Mouse (Mus musculus): ENCODE data around the gene Tpm4. TPM values are rescaled to one million over a fixed set of nuclear protein-coding genes. Genes with fewer than 3 reads are reported as not detected.

Gene Tpm4
- total and polyA plus RNA-seq, 2 experiments from 2014 or later: 82.1 to 91.5 TPM

- no peak overlapping the region for H3K4me3 ChIP-seq (ENCODE audit: low read depth, low read length)
- ATAC-seq (ENCODE audit: low FRiP score): no peak
- H3K9ac ChIP-seq (replicated peaks; ENCODE audit: low read length, poor library complexity, severe bottlenecking): no peak overlapping the region
- H3K36me3 ChIP-seq (ENCODE audit: insufficient read depth, low read length): peaks cover 68% of the 10 kb centered on the region
- H3K27me3 ChIP-seq (ENCODE audit: insufficient read depth, low read length): no peaks in the 10 kb centered on the region
- 81% methylated on average over 1 of the region's 1 CpGs for WGBS
- TF ChIP-seq CTCF (IDR thresholded peaks at IDR 0.05): no peak
- no peak overlapping the region for H3K4me2 ChIP-seq (ENCODE audit: low read depth, low read length, poor library complexity, severe bottlenecking)
- H3K9me3 ChIP-seq (ENCODE audit: low read length): no peaks in the 10 kb centered on the region
- no peak overlapping the region for H3K27ac ChIP-seq (ENCODE audit: low read depth, low read length)
- H3K4me1 ChIP-seq (ENCODE audit: insufficient read depth, low read length): no peaks in the 10 kb centered on the region
- no peak for DNase-seq (ENCODE audit: low spot score)
These were observed 11.3 kb downstream of the Tpm4 start for GRCm38 (mm10) chr8:72146056-72146455.

DNA sequence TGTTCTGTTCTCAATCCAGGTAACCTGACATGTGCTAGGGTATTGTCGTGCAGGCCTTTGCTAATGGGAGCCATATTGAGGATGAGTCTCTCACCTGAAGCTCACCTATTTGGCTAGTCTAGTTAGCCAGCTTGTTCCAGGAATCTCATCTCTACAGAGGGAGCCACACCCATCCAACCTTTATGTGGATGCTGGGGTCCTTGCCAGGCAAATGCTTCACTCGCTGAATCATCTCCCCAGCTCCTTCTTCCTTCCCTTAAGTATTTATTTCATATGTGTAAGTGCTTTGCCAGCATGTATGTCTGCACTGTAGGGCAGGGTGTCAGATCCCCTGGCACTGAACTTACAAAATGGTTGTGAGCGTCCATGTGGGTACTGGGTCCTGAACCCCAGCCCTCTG, 11.8 kb downstream of the Tpm4 start:
- Histone ChIP-seq H3K9me3 (ENCODE audit: low read length) (no peaks in the 10 kb centered on the region), H3K4me3 (ENCODE audit: low read depth, low read length) (no peak overlapping the region), H3K36me3 (ENCODE audit: insufficient read depth, low read length) (peaks cover 65% of the 10 kb centered on the region), H3K27ac (ENCODE audit: low read depth, low read length) (no peak overlapping the region), H3K27me3 (ENCODE audit: insufficient read depth, low read length) (no peaks in the 10 kb centered on the region), H3K9ac (replicated peaks; ENCODE audit: low read length, poor library complexity, severe bottlenecking) (no peak overlapping the region), H3K4me1 (ENCODE audit: insufficient read depth, low read length) (no peaks in the 10 kb centered on the region), H3K4me2 (ENCODE audit: low read depth, low read length, poor library complexity, severe bottlenecking) (no peak overlapping the region)
- DNase-seq (ENCODE audit: low spot score): no peak
- no peak for TF ChIP-seq CTCF (IDR thresholded peaks at IDR 0.05)
- 92% methylated on average over 3 of the region's 3 CpGs for WGBS
- ATAC-seq (ENCODE audit: low FRiP score): no peak

- 84% methylated on average over 2 of the region's 2 CpGs for WGBS
- H3K4me1 ChIP-seq (ENCODE audit: insufficient read depth, low read length): no peaks in the 10 kb centered on the region
- no peaks in the 10 kb centered on the region for H3K9me3 ChIP-seq (ENCODE audit: low read length)
- no peak overlapping the region for H3K27ac ChIP-seq (ENCODE audit: low read depth, low read length)
- no peak overlapping the region for H3K4me2 ChIP-seq (ENCODE audit: low read depth, low read length, poor library complexity, severe bottlenecking)
- ATAC-seq (ENCODE audit: low FRiP score): no peak
- no peak for DNase-seq (ENCODE audit: low spot score)
- H3K36me3 ChIP-seq (ENCODE audit: insufficient read depth, low read length): peaks cover 61% of the 10 kb centered on the region
- no peak overlapping the region for H3K9ac ChIP-seq (replicated peaks; ENCODE audit: low read length, poor library complexity, severe bottlenecking)
- H3K4me3 ChIP-seq (ENCODE audit: low read depth, low read length): no peak overlapping the region
- TF ChIP-seq CTCF (IDR thresholded peaks at IDR 0.05): no peak
- no peaks in the 10 kb centered on the region for H3K27me3 ChIP-seq (ENCODE audit: insufficient read depth, low read length)
These were observed 12.5 kb downstream of the Tpm4 start for GRCm38 (mm10) chr8:72147266-72147665.

GRCm38 (mm10) chr8:72149056-72149455, 14.3 kb downstream of the Tpm4 start:
- Histone ChIP-seq H3K9ac (replicated peaks; ENCODE audit: low read length, poor library complexity, severe bottlenecking) (no peak overlapping the region), H3K4me1 (ENCODE audit: insufficient read depth, low read length) (no peaks in the 10 kb centered on the region), H3K27ac (ENCODE audit: low read depth, low read length) (no peak overlapping the region), H3K36me3 (ENCODE audit: insufficient read depth, low read length) (peaks cover 47% of the 10 kb centered on the region), H3K27me3 (ENCODE audit: insufficient read depth, low read length) (no peaks in the 10 kb centered on the region), H3K9me3 (ENCODE audit: low read length) (no peaks in the 10 kb centered on the region), H3K4me3 (ENCODE audit: low read depth, low read length) (no peak overlapping the region), H3K4me2 (ENCODE audit: low read depth, low read length, poor library complexity, severe bottlenecking) (no peak overlapping the region)
- ATAC-seq (ENCODE audit: low FRiP score): no peak
- DNase-seq (ENCODE audit: low spot score): no peak
- no peak for TF ChIP-seq CTCF (IDR thresholded peaks at IDR 0.05)
- WGBS: 91% methylated on average over 1 of the region's 1 CpGs

- no peak for ATAC-seq (ENCODE audit: low FRiP score)
- Histone ChIP-seq H3K27ac (ENCODE audit: low read depth, low read length) (no peak overlapping the region), H3K4me2 (ENCODE audit: low read depth, low read length, poor library complexity, severe bottlenecking) (no peak overlapping the region), H3K4me1 (ENCODE audit: insufficient read depth, low read length) (no peaks in the 10 kb centered on the region), H3K9me3 (ENCODE audit: low read length) (no peaks in the 10 kb centered on the region), H3K36me3 (ENCODE audit: insufficient read depth, low read length) (peaks cover 28% of the 10 kb centered on the region), H3K4me3 (ENCODE audit: low read depth, low read length) (no peak overlapping the region), H3K27me3 (ENCODE audit: insufficient read depth, low read length) (no peaks in the 10 kb centered on the region), H3K9ac (replicated peaks; ENCODE audit: low read length, poor library complexity, severe bottlenecking) (no peak overlapping the region)
- 85% methylated on average over 3 of the region's 3 CpGs for WGBS
- DNase-seq (ENCODE audit: low spot score): no peak
- no peak for TF ChIP-seq CTCF (IDR thresholded peaks at IDR 0.05)
These were observed 16.8 kb downstream of the Tpm4 start for GRCm38 (mm10) chr8:72151418-72152078.

DNA sequence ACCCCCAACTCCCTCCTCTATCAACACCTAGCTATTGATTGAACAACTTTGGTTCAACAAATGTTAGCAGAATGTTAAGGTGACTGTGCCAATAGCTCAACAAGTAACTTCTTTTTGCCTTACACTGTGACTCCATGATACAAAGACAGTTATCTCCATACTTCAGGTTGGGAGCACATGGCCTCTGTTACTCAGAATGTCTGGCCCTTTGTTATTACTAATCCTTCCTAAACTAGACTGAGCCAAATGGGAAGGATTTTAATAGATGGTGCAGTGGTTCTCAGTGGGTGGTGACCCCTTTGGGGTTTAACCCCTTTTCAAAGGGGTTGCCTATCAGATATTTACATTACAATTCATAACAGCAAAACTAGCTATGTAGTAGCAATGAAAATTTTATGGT, 18.6 kb downstream of the Tpm4 start:
- Histone ChIP-seq H3K4me3 (ENCODE audit: low read depth, low read length) (no peak overlapping the region), H3K9me3 (ENCODE audit: low read length) (no peaks in the 10 kb centered on the region), H3K4me1 (ENCODE audit: insufficient read depth, low read length) (no peaks in the 10 kb centered on the region), H3K27me3 (ENCODE audit: insufficient read depth, low read length) (no peaks in the 10 kb centered on the region), H3K36me3 (ENCODE audit: insufficient read depth, low read length) (peaks cover 14% of the 10 kb centered on the region), H3K9ac (replicated peaks; ENCODE audit: low read length, poor library complexity, severe bottlenecking) (no peak overlapping the region), H3K27ac (ENCODE audit: low read depth, low read length) (no peak overlapping the region), H3K4me2 (ENCODE audit: low read depth, low read length, poor library complexity, severe bottlenecking) (no peak overlapping the region)
- no peak for TF ChIP-seq CTCF (IDR thresholded peaks at IDR 0.05)
- ATAC-seq (ENCODE audit: low FRiP score) (no peak), DNase-seq (ENCODE audit: low spot score) (no peak)

All from midbrain, postnatal 0 days (tissue).